Mouse (Mus musculus) neural tube, embryonic 13.5 days (tissue): ENCODE measurements around the gene Dock2. TPM values are rescaled to one million over a fixed set of nuclear protein-coding genes. Genes with fewer than 3 reads are reported as not detected.

ENCODE experiments used
- ATAC-seq: fragments of 200-750 bp; cut with Nextera tagmentation; 2 replicates; pipeline ENCODE4 v1.8.0; 2017; ENCODE audit warnings: low read depth, mild to moderate bottlenecking, moderate TSS enrichment, moderate library complexity
- H3K27ac ChIP-seq: fragments of 300-500 bp; sonication (generic); replicated peaks from 2 replicates; pipeline ENCODE4 v1.5.1; 2015; ENCODE audit warnings: moderate library complexity, mild to moderate bottlenecking, inconsistent platforms
- H3K27me3 ChIP-seq: fragments of 300-500 bp; sonication (generic); 2 replicates; pipeline ENCODE4 v1.6.1; 2015; ENCODE audit warnings: mild to moderate bottlenecking, inconsistent platforms
- H3K36me3 ChIP-seq: fragments of 300-500 bp; sonication (generic); 2 replicates; pipeline ENCODE4 v1.6.1; 2015; ENCODE audit warnings: mild to moderate bottlenecking, inconsistent platforms
- H3K4me1 ChIP-seq: fragments of 300-500 bp; sonication (generic); replicated peaks from 2 replicates; pipeline ENCODE4 v1.6.1; 2015; ENCODE audit warnings: inconsistent platforms
- H3K4me2 ChIP-seq: fragments of 300-500 bp; sonication (generic); 2 replicates; pipeline ENCODE4 v1.6.1; 2015; ENCODE audit warnings: inconsistent platforms, mild to moderate bottlenecking, moderate library complexity
- H3K4me3 ChIP-seq: fragments of 300-500 bp; sonication (generic); 2 replicates; pipeline ENCODE4 v1.5.1; 2015; ENCODE audit warnings: mild to moderate bottlenecking, inconsistent platforms
- H3K9ac ChIP-seq: fragments of 300-500 bp; sonication (generic); 2 replicates; pipeline ENCODE4 v1.6.1; 2015; ENCODE audit warnings: moderate library complexity, mild to moderate bottlenecking, inconsistent platforms
- H3K9me3 ChIP-seq: fragments of 300-500 bp; sonication (generic); 2 replicates; pipeline ENCODE4 v1.6.1; 2016; ENCODE audit warnings: inconsistent platforms
- WGBS: fragments of 180-500 bp; shearing (Covaris S2); methylation state at CpG from one replicate; pipeline ENCODE4 v1.1.7; 2015; 5-methylcytosine and 5-hydroxymethylcytosine counted together
- polyA plus RNA-seq: library from polyadenylated mRNA; unstranded; fragments of >200 nt; fragmentation: Nextera tagmentation; extraction: Ambion mirVana; gene quantifications from 2 replicates; pipeline ENCODE4 v1.2.1, GENCODE M21; 2015

The Dock2 gene
- polyA plus RNA-seq, 1 experiment from 2014 or later: 0.80 TPM

GRCm38 (mm10) chr11:34297698-34298378, 485.9 kb downstream of the Dock2 start:
- H3K27ac ChIP-seq: no peak overlapping the region

GRCm38 (mm10) chr11:34291304-34291703, 492.4 kb downstream of the Dock2 start:
- H3K4me3 ChIP-seq: no peak overlapping the region
- peaks cover 9% of the 10 kb centered on the region for H3K4me1 ChIP-seq
- H3K9me3 ChIP-seq: 0 out of 2 replicates have a peak, but pooled peaks cover 5% of the 10 kb centered on the region
- H3K27ac ChIP-seq: no peak overlapping the region
- no peaks in the 10 kb centered on the region for H3K27me3 ChIP-seq
- WGBS: 47% methylated on average over 3 of the region's 3 CpGs
- H3K36me3 ChIP-seq: no peaks in the 10 kb centered on the region
- H3K9ac ChIP-seq: no peak overlapping the region
- no peak overlapping the region for H3K4me2 ChIP-seq
- no peak for ATAC-seq

More at GRCm38 (mm10) chr11:34297698-34298378, 485.9 kb downstream of the Dock2 start:
- Histone ChIP-seq H3K27me3 (no peaks in the 10 kb centered on the region), H3K36me3 (no peaks in the 10 kb centered on the region), H3K4me1 (peaks cover 9% of the 10 kb centered on the region), H3K4me3 (no peak overlapping the region), H3K4me2 (no peak overlapping the region), H3K9me3 (no peaks in the 10 kb centered on the region), H3K9ac (no peak overlapping the region)
- WGBS: 49% methylated on average over 5 of the region's 5 CpGs
- peak; percentile 69; the same call in 1 of the 2 replicates for ATAC-seq

DNA sequence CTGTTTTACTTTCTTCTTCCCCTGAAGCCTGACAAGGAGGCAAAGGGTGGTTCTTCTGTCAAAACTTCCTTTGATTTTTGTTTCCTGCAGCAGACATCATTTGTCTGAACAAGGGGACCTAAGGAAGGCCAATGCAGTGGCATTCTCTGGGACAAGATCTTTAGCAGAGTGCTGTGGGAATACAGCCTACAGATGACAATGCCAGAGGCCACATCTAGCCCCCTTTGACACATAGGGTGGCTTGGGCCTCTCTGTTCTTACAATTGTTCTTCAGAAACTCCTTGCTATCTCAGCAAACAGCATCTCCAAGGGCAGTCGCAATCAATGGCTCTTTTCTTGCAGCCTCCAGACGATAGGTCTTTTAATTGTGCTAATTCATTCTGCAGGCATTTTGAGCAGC, 493.0 kb downstream of the Dock2 start:
- peak overlapping the region; percentile 33; the same call in 1 of the 2 replicates for H3K27ac ChIP-seq
- H3K9me3 ChIP-seq: 0 out of 2 replicates have a peak, but pooled peaks cover 5% of the 10 kb centered on the region
- H3K4me1 ChIP-seq: peaks cover 9% of the 10 kb centered on the region
- 16% methylated on average over 2 of the region's 2 CpGs for whole genome bisulfite sequencing
- no peak overlapping the region; the same call in 1 of the 2 replicates for H3K9ac ChIP-seq
- no peak for ATAC-seq
- H3K36me3 ChIP-seq: no peaks in the 10 kb centered on the region
- H3K4me3 ChIP-seq: no peak overlapping the region
- H3K27me3 ChIP-seq: peaks cover 5% of the 10 kb centered on the region
- no peak overlapping the region for H3K4me2 ChIP-seq

DNA sequence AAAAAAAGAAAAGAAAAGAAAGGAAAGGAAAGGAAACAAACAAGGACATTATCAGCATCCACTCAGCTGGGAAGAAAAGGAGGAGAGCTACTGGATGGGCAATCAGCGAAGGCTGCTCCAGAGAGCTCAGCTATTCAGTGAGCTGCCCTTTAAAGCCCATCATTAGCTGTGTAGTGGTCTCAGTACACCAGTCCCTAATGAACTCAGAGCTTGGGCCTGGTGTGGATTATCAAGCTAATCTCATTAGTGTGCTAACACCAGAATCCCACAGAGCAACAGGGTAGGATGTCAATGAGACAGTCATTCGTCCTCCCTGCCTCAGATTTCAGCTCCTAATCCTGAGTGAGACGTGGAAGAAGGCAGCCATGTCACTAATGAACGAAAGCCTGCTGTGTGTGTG, 493.4 kb downstream of the Dock2 start:
- peaks cover 8% of the 10 kb centered on the region for H3K27me3 ChIP-seq
- 0 out of 2 replicates have a peak overlapping the region, but pooled peaks have one; percentile 33 for H3K27ac ChIP-seq
- no peak overlapping the region for H3K4me2 ChIP-seq
- ATAC-seq: no peak
- no peaks in the 10 kb centered on the region for H3K36me3 ChIP-seq
- H3K9ac ChIP-seq: no peak overlapping the region
- peaks cover 9% of the 10 kb centered on the region for H3K4me1 ChIP-seq
- 0 out of 2 replicates have a peak, but pooled peaks cover 5% of the 10 kb centered on the region for H3K9me3 ChIP-seq
- 41% methylated on average over 4 of the region's 4 CpGs for WGBS
- H3K4me3 ChIP-seq: no peak overlapping the region

DNA sequence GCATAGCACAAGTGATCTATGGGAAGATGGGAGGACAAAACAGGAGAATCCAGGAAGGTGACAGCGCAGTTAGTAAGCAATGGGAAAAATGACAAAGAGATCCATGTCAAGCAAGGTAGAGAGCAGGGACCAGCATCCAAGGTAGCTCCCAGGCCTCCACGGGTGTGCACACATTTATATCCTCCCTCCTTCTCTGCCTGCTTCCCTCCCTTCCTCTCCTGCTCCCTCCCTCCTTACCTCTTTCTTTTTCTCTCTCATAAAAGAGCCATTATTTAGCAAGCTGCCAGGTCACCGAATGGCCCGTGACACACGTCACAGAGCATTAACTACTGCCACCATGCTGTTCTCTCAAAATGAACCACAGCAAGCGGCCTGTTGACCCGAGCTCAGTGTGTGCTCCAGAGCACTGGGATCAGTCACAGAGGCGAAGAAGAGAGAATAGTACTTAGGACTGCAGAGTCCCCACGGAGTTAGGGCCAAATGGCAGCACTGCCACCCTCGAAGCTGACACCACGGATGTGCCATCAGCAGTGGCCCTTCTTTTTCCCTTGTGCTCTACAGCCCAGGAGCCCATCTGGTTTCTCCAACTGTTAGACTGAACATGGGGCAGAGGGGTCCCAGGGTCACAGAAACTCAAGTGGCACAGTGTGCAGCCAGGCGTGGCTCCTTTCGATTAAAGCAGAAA, 499.4 kb downstream of the Dock2 start:
- ATAC-seq: peak; percentile 50
- Histone ChIP-seq H3K9ac (no peak overlapping the region), H3K4me2 (no peak overlapping the region), H3K4me1 (peaks cover 10% of the 10 kb centered on the region), H3K4me3 (no peak overlapping the region), H3K27me3 (peaks cover 37% of the 10 kb centered on the region), H3K27ac (no peak overlapping the region), H3K9me3 (no peaks in the 10 kb centered on the region), H3K36me3 (no peaks in the 10 kb centered on the region)
- 15% methylated on average over 13 of the region's 13 CpGs for WGBS

DNA sequence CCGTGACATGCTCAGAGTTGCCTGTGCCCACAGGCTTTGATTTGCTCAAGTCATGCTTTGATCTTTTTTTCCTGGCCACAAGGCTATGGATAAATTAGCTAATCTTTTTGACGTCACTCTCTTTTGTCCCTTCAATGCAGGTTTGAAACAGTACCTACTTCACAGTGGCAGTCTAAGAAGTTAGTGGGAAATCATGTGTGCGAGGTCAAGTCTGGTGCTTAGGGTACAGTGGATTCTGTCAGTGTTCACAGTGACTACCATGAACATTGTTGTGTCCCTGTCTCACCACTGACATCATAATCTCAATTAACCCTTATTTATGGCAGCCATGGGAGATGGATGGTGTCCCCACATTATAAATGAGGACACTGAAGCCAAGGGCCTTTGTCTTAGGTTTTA, 506.6 kb downstream of the Dock2 start:
- no peak overlapping the region; the same call in 1 of the 2 replicates for H3K4me3 ChIP-seq
- no peak overlapping the region for H3K9ac ChIP-seq
- WGBS: 38% methylated on average over 3 of the region's 3 CpGs
- peaks cover 39% of the 10 kb centered on the region for H3K27me3 ChIP-seq
- H3K36me3 ChIP-seq: no peaks in the 10 kb centered on the region
- ATAC-seq: no peak
- peaks cover 16% of the 10 kb centered on the region for H3K4me1 ChIP-seq
- H3K27ac ChIP-seq: no peak overlapping the region
- H3K9me3 ChIP-seq: no peaks in the 10 kb centered on the region
- H3K4me2 ChIP-seq: peak overlapping the region; percentile 28

GRCm38 (mm10) chr11:34276363-34277046, 507.2 kb downstream of the Dock2 start:
- Histone ChIP-seq H3K27me3 (peaks cover 39% of the 10 kb centered on the region), H3K9me3 (no peaks in the 10 kb centered on the region), H3K36me3 (no peaks in the 10 kb centered on the region), H3K4me2 (peak overlapping the region; percentile 28), H3K9ac (no peak overlapping the region), H3K27ac (no peak overlapping the region; the same call in 1 of the 2 replicates), H3K4me3 (no peak overlapping the region; the same call in 1 of the 2 replicates), H3K4me1 (peaks cover 20% of the 10 kb centered on the region)
- WGBS: 24% methylated on average over 14 of the region's 14 CpGs
- peak; percentile 74 for ATAC-seq

GRCm38 (mm10) chr11:34275941-34276340, 507.8 kb downstream of the Dock2 start:
- Histone ChIP-seq H3K4me2 (peak overlapping the region; percentile 28; the same call in 1 of the 2 replicates), H3K27ac (no peak overlapping the region), H3K27me3 (peaks cover 40% of the 10 kb centered on the region), H3K36me3 (no peaks in the 10 kb centered on the region), H3K9me3 (no peaks in the 10 kb centered on the region), H3K9ac (no peak overlapping the region), H3K4me1 (peaks cover 20% of the 10 kb centered on the region), H3K4me3 (no peak overlapping the region)
- WGBS: 46% methylated on average over 2 of the region's 2 CpGs
- ATAC-seq: 0 out of 2 replicates have a peak, but pooled peaks have one; percentile 15

GRCm38 (mm10) chr11:34272016-34272415, 511.7 kb downstream of the Dock2 start:
- no peak overlapping the region for H3K27ac ChIP-seq
- ATAC-seq: no peak
- H3K9me3 ChIP-seq: no peaks in the 10 kb centered on the region
- H3K36me3 ChIP-seq: no peaks in the 10 kb centered on the region
- H3K4me2 ChIP-seq: no peak overlapping the region
- peaks cover 18% of the 10 kb centered on the region for H3K4me1 ChIP-seq
- H3K4me3 ChIP-seq: no peak overlapping the region
- peaks cover 28% of the 10 kb centered on the region for H3K27me3 ChIP-seq
- 22% methylated on average over 10 of the region's 10 CpGs for WGBS
- H3K9ac ChIP-seq: no peak overlapping the region

- Histone ChIP-seq H3K36me3 (no peaks in the 10 kb centered on the region), H3K27ac (no peak overlapping the region), H3K4me2 (no peak overlapping the region), H3K9ac (no peak overlapping the region), H3K27me3 (no peaks in the 10 kb centered on the region), H3K4me3 (no peak overlapping the region), H3K9me3 (no peaks in the 10 kb centered on the region), H3K4me1 (peaks cover 6% of the 10 kb centered on the region; the same call in 1 of the 2 replicates)
- WGBS: 63% methylated on average over 1 of the region's 1 CpGs
- ATAC-seq: no peak
These were observed 519.6 kb downstream of the Dock2 start for GRCm38 (mm10) chr11:34264099-34264498.

GRCm38 (mm10) chr11:34258849-34259469, 524.7 kb downstream of the Dock2 start:
- no peaks in the 10 kb centered on the region for H3K9me3 ChIP-seq
- no peak overlapping the region for H3K4me3 ChIP-seq
- no peaks in the 10 kb centered on the region for H3K27me3 ChIP-seq
- 0 out of 2 replicates have a peak overlapping the region, but pooled peaks have one; percentile 33 for H3K27ac ChIP-seq
- H3K4me1 ChIP-seq: peaks cover 9% of the 10 kb centered on the region; the same call in 1 of the 2 replicates
- WGBS: 73% methylated on average over 12 of the region's 12 CpGs
- H3K9ac ChIP-seq: no peak overlapping the region
- ATAC-seq: no peak
- no peak overlapping the region for H3K4me2 ChIP-seq
- H3K36me3 ChIP-seq: no peaks in the 10 kb centered on the region
